Mouse (Mus musculus): ENCODE measurements around the gene Qser1. TPM values are rescaled to one million over a fixed set of nuclear protein-coding genes. Genes with fewer than 3 reads are reported as not detected.
"Not testable (repeated sequence)": the region's sequence is repeated elsewhere in the genome, so short reads cannot be mapped to it uniquely, and the experiment has no call there.

Gene Qser1
- total RNA-seq, 1 experiment, result 20.7 TPM

DNA sequence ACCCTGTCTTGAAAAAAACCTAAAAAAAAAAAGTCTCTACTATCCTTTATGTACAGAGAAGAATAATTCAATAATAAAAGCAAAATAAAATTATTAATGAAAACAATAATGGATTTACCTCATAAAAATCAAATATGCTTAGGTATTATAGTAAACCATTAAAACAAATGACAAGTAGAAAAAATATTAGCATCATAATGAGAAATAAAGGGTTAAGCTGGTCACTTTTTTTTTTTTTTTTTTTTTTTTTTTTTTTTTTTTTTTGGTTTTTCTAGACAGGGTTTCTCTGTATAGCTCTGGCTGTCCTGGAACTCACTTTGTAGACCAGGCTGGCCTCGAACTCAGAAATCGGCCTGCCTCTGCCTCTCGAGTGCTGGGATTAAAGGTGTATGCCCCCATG is 41.5 kb upstream of the Qser1 start:
- TF ChIP-seq ZNF384 (IDR thresholded peaks at IDR 0.05; ENCODE audit: low read depth, low read length), result peak; percentile 68
- H3K27ac ChIP-seq (ENCODE audit: insufficient read depth, low read depth, low read length, poor library complexity, severe bottlenecking); in situ Hi-C loops (cut with MboI; ENCODE audit: low sequenced_read_pairs in 2 of 2, unreplicated experiment in 2 of 2); H3K4me3 ChIP-seq (ENCODE audit: insufficient read depth in 1 of 2, low read depth in 1 of 2, low read length in 2 of 2, poor library complexity in 1 of 2, severe bottlenecking in 1 of 2); DNase-seq (ENCODE audit: low read depth, low spot score); H3K9ac ChIP-seq (ENCODE audit: insufficient read depth, low read depth, low read length, poor library complexity, severe bottlenecking); H3K36me3 ChIP-seq (ENCODE audit: control insufficient read depth, insufficient read depth, low read length, poor library complexity, severe bottlenecking); H3K9me3 ChIP-seq (ENCODE audit: control insufficient read depth, insufficient read depth, low read depth, low read length): not testable (repeated sequence)
- peaks cover 11 to 15% of the 10 kb centered on the region in 2 experiments for H3K4me1 ChIP-seq (ENCODE audit: control insufficient read depth in 2 of 2, insufficient read depth in 2 of 2, low read length in 2 of 2, poor library complexity in 1 of 2)

DNA sequence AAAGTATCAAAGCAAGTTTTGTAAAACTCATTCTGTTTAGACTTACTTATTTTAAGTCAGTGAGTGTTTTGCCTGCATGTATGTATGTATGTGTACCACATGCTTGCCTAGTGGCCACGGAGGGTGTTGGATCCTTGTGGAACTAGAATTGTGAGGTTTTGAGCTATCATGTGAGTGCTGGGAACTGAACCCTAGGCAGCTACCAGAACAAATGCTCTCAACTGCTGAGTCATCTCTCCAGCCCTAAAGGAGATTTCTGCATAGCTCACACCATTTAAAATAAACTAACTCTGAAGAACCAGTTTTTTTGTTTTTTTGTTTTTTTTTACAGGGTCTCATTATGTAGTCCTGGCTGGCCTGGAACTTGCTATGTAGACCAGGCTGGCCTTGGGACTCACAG is 39.7 kb upstream of the Qser1 start:
- no peak overlapping the region for H3K4me3 ChIP-seq (ENCODE audit: insufficient read depth in 1 of 2, low read depth in 1 of 2, low read length in 2 of 2, poor library complexity in 1 of 2, severe bottlenecking in 1 of 2)
- no peak for DNase-seq (ENCODE audit: low read depth, low spot score)
- H3K27ac ChIP-seq (ENCODE audit: insufficient read depth, low read depth, low read length, poor library complexity, severe bottlenecking), result peak overlapping the region; percentile 7; the same call in 1 of the 2 replicates
- H3K36me3 ChIP-seq (ENCODE audit: control insufficient read depth, insufficient read depth, low read length, poor library complexity, severe bottlenecking), result no peaks in the 10 kb centered on the region
- TF ChIP-seq MAFK (IDR thresholded peaks at IDR 0.05; ENCODE audit: insufficient read depth, low read depth, low read length) (peak; percentile 94), ZNF384 (IDR thresholded peaks at IDR 0.05; ENCODE audit: low read depth, low read length) (0 out of 2 replicates have a peak, but pooled peaks have one; percentile 25), ZC3H11A (IDR thresholded peaks at IDR 0.05; ENCODE audit: borderline replicate concordance, low read depth, low read length) (no peak), HCFC1 (IDR thresholded peaks at IDR 0.05; ENCODE audit: borderline replicate concordance, insufficient read depth, low read length) (no peak)
- no peak overlapping the region for H3K9ac ChIP-seq (ENCODE audit: insufficient read depth, low read depth, low read length, poor library complexity, severe bottlenecking)
- H3K9me3 ChIP-seq (ENCODE audit: control insufficient read depth, insufficient read depth, low read depth, low read length), result no peaks in the 10 kb centered on the region
- peaks cover 16 to 18% of the 10 kb centered on the region in 2 experiments for H3K4me1 ChIP-seq (ENCODE audit: control insufficient read depth in 2 of 2, insufficient read depth in 2 of 2, low read length in 2 of 2, poor library complexity in 1 of 2)
- in situ Hi-C loops (cut with MboI; ENCODE audit: low sequenced_read_pairs in 2 of 2, unreplicated experiment in 2 of 2), result no loop called here

DNA sequence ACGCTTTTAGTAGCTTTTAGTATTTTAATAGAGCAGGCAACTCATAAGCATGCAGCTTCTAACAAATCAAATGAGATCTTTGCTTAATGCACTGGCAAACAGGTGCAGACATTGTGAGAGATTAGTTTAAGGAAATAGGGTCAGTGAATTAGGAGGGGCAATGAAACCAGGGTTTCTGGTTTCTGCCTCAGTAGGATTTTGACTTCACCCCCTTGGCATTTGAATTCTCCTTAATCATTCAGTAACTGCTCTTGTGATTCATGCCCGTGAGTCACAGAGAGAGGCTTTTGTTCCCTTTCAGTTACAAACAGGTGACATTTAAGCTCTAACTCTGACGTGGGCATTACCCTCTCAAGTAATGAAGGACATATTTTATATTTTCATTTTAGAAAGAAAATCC is 39.2 kb upstream of the Qser1 start:
- no peaks in the 10 kb centered on the region for H3K9me3 ChIP-seq (ENCODE audit: control insufficient read depth, insufficient read depth, low read depth, low read length)
- TF ChIP-seq ZC3H11A (IDR thresholded peaks at IDR 0.05; ENCODE audit: borderline replicate concordance, low read depth, low read length), result no peak
- TF ChIP-seq HCFC1 (IDR thresholded peaks at IDR 0.05; ENCODE audit: borderline replicate concordance, insufficient read depth, low read length), result no peak
- no peak for TF ChIP-seq ZNF384 (IDR thresholded peaks at IDR 0.05; ENCODE audit: low read depth, low read length)
- peak; percentile 1; the same call in 1 of the 2 replicates for TF ChIP-seq MAFK (IDR thresholded peaks at IDR 0.05; ENCODE audit: insufficient read depth, low read depth, low read length)
- no peak for TF ChIP-seq CHD2 (IDR thresholded peaks at IDR 0.05; ENCODE audit: low read depth, low read length)
- H3K36me3 ChIP-seq (ENCODE audit: control insufficient read depth, insufficient read depth, low read length, poor library complexity, severe bottlenecking), result no peaks in the 10 kb centered on the region
- DNase-seq (ENCODE audit: low read depth, low spot score), result no peak
- peaks cover 16 to 18% of the 10 kb centered on the region in 2 experiments for H3K4me1 ChIP-seq (ENCODE audit: control insufficient read depth in 2 of 2, insufficient read depth in 2 of 2, low read length in 2 of 2, poor library complexity in 1 of 2)
- in situ Hi-C loops (cut with MboI; ENCODE audit: low sequenced_read_pairs in 2 of 2, unreplicated experiment in 2 of 2), result no loop called here
- H3K4me3 ChIP-seq (ENCODE audit: insufficient read depth in 1 of 2, low read depth in 1 of 2, low read length in 2 of 2, poor library complexity in 1 of 2, severe bottlenecking in 1 of 2), result no peak overlapping the region
- no peak overlapping the region; the same call in 1 of the 2 replicates for H3K27ac ChIP-seq (ENCODE audit: insufficient read depth, low read depth, low read length, poor library complexity, severe bottlenecking)
- H3K9ac ChIP-seq (ENCODE audit: insufficient read depth, low read depth, low read length, poor library complexity, severe bottlenecking), result no peak overlapping the region

DNA sequence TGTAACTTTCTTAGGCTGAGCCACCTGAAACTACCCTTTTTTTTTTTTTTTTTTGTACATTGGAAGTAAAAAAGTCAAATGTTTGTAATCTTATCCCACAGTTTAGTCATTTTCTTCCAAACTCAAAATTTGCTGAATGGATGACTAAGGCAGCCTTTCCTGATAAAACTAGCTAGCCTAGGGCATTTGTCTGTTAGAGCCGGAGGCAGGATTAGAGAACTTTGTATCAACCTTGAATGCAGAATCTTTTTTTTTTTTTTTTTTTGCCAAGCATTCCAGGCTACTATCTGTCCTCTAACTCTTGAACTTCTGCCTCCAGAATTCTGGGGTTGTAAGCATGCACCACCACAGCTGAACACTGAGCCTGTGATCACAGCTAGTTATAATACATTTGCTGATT is 38.3 kb upstream of the Qser1 start:
- Histone ChIP-seq H3K36me3 (ENCODE audit: control insufficient read depth, insufficient read depth, low read length, poor library complexity, severe bottlenecking) (no peaks in the 10 kb centered on the region), H3K9me3 (ENCODE audit: control insufficient read depth, insufficient read depth, low read depth, low read length) (no peaks in the 10 kb centered on the region), H3K4me3 (ENCODE audit: insufficient read depth in 1 of 2, low read depth in 1 of 2, low read length in 2 of 2, poor library complexity in 1 of 2, severe bottlenecking in 1 of 2) (no peak overlapping the region), H3K9ac (ENCODE audit: insufficient read depth, low read depth, low read length, poor library complexity, severe bottlenecking) (no peak overlapping the region), H3K27ac (ENCODE audit: insufficient read depth, low read depth, low read length, poor library complexity, severe bottlenecking) (no peak overlapping the region), H3K4me1 (ENCODE audit: control insufficient read depth in 2 of 2, insufficient read depth in 2 of 2, low read length in 2 of 2, poor library complexity in 1 of 2) (peaks cover 13 to 15% of the 10 kb centered on the region in 2 experiments)
- TF ChIP-seq MAFK (IDR thresholded peaks at IDR 0.05; ENCODE audit: insufficient read depth, low read depth, low read length), result no peak
- no peak for TF ChIP-seq HCFC1 (IDR thresholded peaks at IDR 0.05; ENCODE audit: borderline replicate concordance, insufficient read depth, low read length)
- peak; percentile 78; the same call in 1 of the 2 replicates for TF ChIP-seq ZNF384 (IDR thresholded peaks at IDR 0.05; ENCODE audit: low read depth, low read length)
- no peak for TF ChIP-seq CHD2 (IDR thresholded peaks at IDR 0.05; ENCODE audit: low read depth, low read length)
- TF ChIP-seq ZC3H11A (IDR thresholded peaks at IDR 0.05; ENCODE audit: borderline replicate concordance, low read depth, low read length), result no peak
- in situ Hi-C loops (cut with MboI; ENCODE audit: low sequenced_read_pairs in 2 of 2, unreplicated experiment in 2 of 2), result no loop called here
- no peak for DNase-seq (ENCODE audit: low read depth, low spot score)

DNA sequence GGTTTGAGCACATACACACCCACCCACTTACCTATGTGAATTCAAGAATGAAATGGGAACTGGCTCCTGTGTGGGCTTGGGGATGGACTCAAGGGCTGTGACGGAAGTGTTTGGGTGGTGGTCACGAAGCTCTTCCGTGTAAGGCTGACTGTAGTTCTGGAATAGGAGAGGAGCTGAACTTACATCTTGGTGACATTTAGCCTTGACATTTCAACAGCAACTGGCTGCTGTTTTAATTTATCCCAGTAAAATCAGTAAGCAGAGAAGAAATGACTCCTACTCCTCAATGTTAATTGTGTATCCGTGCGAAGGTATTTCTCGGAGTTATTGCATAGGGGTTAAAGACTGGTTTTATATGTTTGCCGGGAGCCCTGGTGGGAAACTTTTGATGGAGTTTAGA is 36.0 kb upstream of the Qser1 start:
- no peak overlapping the region for H3K9ac ChIP-seq (ENCODE audit: insufficient read depth, low read depth, low read length, poor library complexity, severe bottlenecking)
- no peaks in the 10 kb centered on the region for H3K36me3 ChIP-seq (ENCODE audit: control insufficient read depth, insufficient read depth, low read length, poor library complexity, severe bottlenecking)
- TF ChIP-seq HCFC1 (IDR thresholded peaks at IDR 0.05; ENCODE audit: borderline replicate concordance, insufficient read depth, low read length) (no peak), CHD2 (IDR thresholded peaks at IDR 0.05; ENCODE audit: low read depth, low read length) (no peak), ZNF384 (IDR thresholded peaks at IDR 0.05; ENCODE audit: low read depth, low read length) (no peak), MAFK (IDR thresholded peaks at IDR 0.05; ENCODE audit: insufficient read depth, low read depth, low read length) (no peak), ZC3H11A (IDR thresholded peaks at IDR 0.05; ENCODE audit: borderline replicate concordance, low read depth, low read length) (no peak)

More for the DNA sequence above, 36.0 kb upstream of the Qser1 start:
- in situ Hi-C loops (cut with MboI; ENCODE audit: low sequenced_read_pairs in 2 of 2, unreplicated experiment in 2 of 2), result no loop called here
- DNase-seq (ENCODE audit: low read depth, low spot score), result no peak
- H3K9me3 ChIP-seq (ENCODE audit: control insufficient read depth, insufficient read depth, low read depth, low read length), result no peaks in the 10 kb centered on the region
- no peak overlapping the region for H3K27ac ChIP-seq (ENCODE audit: insufficient read depth, low read depth, low read length, poor library complexity, severe bottlenecking)
- peaks cover 13 to 14% of the 10 kb centered on the region in 2 experiments for H3K4me1 ChIP-seq (ENCODE audit: control insufficient read depth in 2 of 2, insufficient read depth in 2 of 2, low read length in 2 of 2, poor library complexity in 1 of 2)
- no peak overlapping the region for H3K4me3 ChIP-seq (ENCODE audit: insufficient read depth in 1 of 2, low read depth in 1 of 2, low read length in 2 of 2, poor library complexity in 1 of 2, severe bottlenecking in 1 of 2)

All from ES-E14 (cell line).